Mouse (Mus musculus) midbrain, embryonic 16.5 days (tissue): ENCODE measurements at regions not wholly inside any gene's neighbourhood (a gene's known extent, or its start where the extent isn't known, plus 50 kb on each side); places are given as distances from the start of the nearest gene placed in this dataset.
A peak's percentile ranks its signal among the peaks of the same experiment; 100 is the strongest.

Experiments
- ATAC-seq: fragments of 200-750 bp; cut with Nextera tagmentation; 2 replicates; pipeline ENCODE4 v1.8.0; 2017; ENCODE audit warnings: moderate TSS enrichment
- H3K27ac ChIP-seq: fragments of 300-500 bp; sonication (generic); 2 replicates; pipeline ENCODE4 v1.5.1; 2014; ENCODE audit warnings: mild to moderate bottlenecking, low read length, mixed read lengths
- H3K27me3 ChIP-seq: fragments of 300-500 bp; sonication (generic); 2 replicates; pipeline ENCODE4 v1.6.1; 2014; ENCODE audit warnings: low read depth, low read length, mixed read lengths; ENCODE audit not compliant: control insufficient read depth, insufficient read depth
- H3K36me3 ChIP-seq: fragments of 300-500 bp; sonication (generic); 2 replicates; pipeline ENCODE4 v1.6.1; 2014; ENCODE audit warnings: mild to moderate bottlenecking, low read length, moderate library complexity, mixed read lengths; ENCODE audit not compliant: control insufficient read depth, insufficient read depth
- H3K4me1 ChIP-seq: fragments of 300-500 bp; sonication (generic); 2 replicates; pipeline ENCODE4 v1.6.1; 2014; ENCODE audit warnings: mild to moderate bottlenecking, low read length, mixed read lengths; ENCODE audit not compliant: control insufficient read depth, insufficient read depth
- H3K4me2 ChIP-seq: fragments of 300-500 bp; sonication (generic); 2 replicates; pipeline ENCODE4 v1.6.1; 2014; ENCODE audit warnings: mild to moderate bottlenecking, low read length, mixed read lengths
- H3K4me3 ChIP-seq: fragments of 300-500 bp; sonication (generic); 2 replicates; pipeline ENCODE4 v1.5.1; 2014; ENCODE audit warnings: low read depth, mild to moderate bottlenecking, low read length, moderate library complexity, mixed read lengths
- H3K9ac ChIP-seq: fragments of 300-500 bp; sonication (generic); 2 replicates; pipeline ENCODE4 v1.6.1; 2014; ENCODE audit warnings: low read depth, low read length, mixed read lengths
- H3K9me3 ChIP-seq: fragments of 300-500 bp; sonication (generic); replicated peaks from 2 replicates; pipeline ENCODE4 v1.6.1; 2014; ENCODE audit warnings: mild to moderate bottlenecking, low read length, mixed read lengths; ENCODE audit not compliant: control insufficient read depth, poor library complexity, severe bottlenecking
- WGBS: fragments of 180-500 bp; shearing (Covaris S2); extraction: QIAGEN DNeasy Blood & Tissue Kit; methylation state at CpG from one replicate; pipeline ENCODE4 v1.1.7; 2014; 5-methylcytosine and 5-hydroxymethylcytosine counted together

DNA sequence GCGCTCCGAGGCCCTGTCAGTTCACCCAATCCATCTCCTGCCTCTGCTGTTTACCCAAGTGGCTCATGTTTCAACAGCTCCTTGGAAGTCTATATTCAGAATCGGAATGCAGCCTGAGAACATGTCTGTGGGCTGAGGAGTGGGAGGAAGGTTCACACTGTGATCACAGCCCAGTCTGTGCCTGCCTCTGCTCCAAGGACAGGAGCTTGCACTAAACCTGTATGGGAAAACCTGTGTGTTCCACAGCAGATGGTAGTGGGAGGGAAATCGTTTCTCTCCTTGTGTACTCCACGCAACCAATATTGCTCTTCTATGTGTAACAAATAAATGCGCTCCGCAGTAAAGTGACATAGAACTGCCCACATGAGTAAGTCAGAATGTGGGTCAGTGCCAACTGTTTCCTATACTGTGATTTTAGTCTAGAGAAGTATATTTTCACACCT, 514.0 kb upstream of the Epha7 start:
- no peak overlapping the region for H3K4me2 ChIP-seq
- no peak overlapping the region for H3K4me3 ChIP-seq
- H3K27me3 ChIP-seq: no peaks in the 10 kb centered on the region
- no peaks in the 10 kb centered on the region for H3K9me3 ChIP-seq
- H3K4me1 ChIP-seq: no peaks in the 10 kb centered on the region
- no peak overlapping the region for H3K9ac ChIP-seq
- ATAC-seq: no peak
- no peak overlapping the region for H3K27ac ChIP-seq
- 57% methylated on average over 7 of the region's 7 CpGs for WGBS
- H3K36me3 ChIP-seq: no peaks in the 10 kb centered on the region

DNA sequence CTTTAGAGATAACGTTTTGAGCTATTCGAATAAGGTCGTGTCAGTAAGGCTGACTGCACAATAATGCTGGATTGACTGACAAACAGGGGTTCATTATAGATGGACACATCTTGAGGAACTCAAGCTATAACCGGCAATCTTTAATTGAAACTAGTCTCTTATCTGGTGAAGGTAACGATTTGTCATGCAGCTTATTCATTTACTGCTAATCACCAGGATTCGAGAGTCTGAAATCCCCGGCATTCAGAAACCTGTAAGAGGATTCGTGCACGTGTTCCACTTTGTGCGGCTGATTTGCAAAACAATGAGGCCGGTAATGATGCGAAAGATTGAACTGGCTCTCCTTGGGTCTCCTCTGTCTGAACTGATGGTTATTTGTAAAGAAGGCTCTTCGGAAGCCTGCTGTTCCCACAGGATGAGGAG, 512.9 kb upstream of the Epha7 start:
- H3K4me2 ChIP-seq: peak overlapping the region; percentile 42
- no peaks in the 10 kb centered on the region for H3K27me3 ChIP-seq
- no peak overlapping the region for H3K27ac ChIP-seq
- peak; percentile 81 for ATAC-seq
- H3K4me3 ChIP-seq: peak overlapping the region; percentile 5; the same call in 1 of the 2 replicates
- 3% methylated on average over 13 of the region's 13 CpGs for WGBS
- no peaks in the 10 kb centered on the region for H3K36me3 ChIP-seq
- no peak overlapping the region; the same call in 1 of the 2 replicates for H3K9ac ChIP-seq
- no peaks in the 10 kb centered on the region for H3K9me3 ChIP-seq
- H3K4me1 ChIP-seq: no peaks in the 10 kb centered on the region

DNA sequence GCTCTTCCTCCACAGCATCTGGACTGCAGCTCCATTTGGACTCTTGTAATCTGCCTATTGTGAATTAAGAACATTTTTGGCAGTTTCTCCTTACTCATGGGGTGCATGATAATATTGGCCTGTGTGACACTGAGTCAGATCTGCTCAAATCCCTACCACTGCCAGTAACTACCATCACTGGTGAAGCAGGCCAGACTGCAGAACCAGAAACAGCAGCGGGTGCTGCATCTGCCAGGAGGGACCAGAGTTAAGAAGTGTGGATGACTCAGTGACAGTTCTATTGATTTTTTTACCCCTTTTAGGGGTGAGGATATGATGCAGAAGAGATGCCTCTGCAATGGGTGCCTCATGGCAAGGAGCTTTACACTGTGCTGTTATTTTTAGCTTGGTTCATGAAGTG, 511.2 kb upstream of the Epha7 start:
- H3K9ac ChIP-seq: no peak overlapping the region
- ATAC-seq: 0 out of 2 replicates have a peak, but pooled peaks have one; percentile 62
- 65% methylated on average over 1 of the region's 1 CpGs for WGBS

GRCm38 (mm10) chr4:28331036-28331435, 481.9 kb upstream of the Epha7 start:
- no peak overlapping the region for H3K4me2 ChIP-seq
- H3K9me3 ChIP-seq: no peaks in the 10 kb centered on the region
- H3K27me3 ChIP-seq: no peaks in the 10 kb centered on the region
- ATAC-seq: no peak
- no peaks in the 10 kb centered on the region for H3K4me1 ChIP-seq
- H3K4me3 ChIP-seq: no peak overlapping the region
- no peak overlapping the region for H3K27ac ChIP-seq
- 76% methylated on average over 1 of the region's 1 CpGs for WGBS
- H3K36me3 ChIP-seq: no peaks in the 10 kb centered on the region
- H3K9ac ChIP-seq: no peak overlapping the region

More for the DNA sequence above, 511.2 kb upstream of the Epha7 start:
- Histone ChIP-seq H3K4me1 (no peaks in the 10 kb centered on the region), H3K4me2 (no peak overlapping the region), H3K9me3 (no peaks in the 10 kb centered on the region), H3K36me3 (no peaks in the 10 kb centered on the region), H3K27ac (no peak overlapping the region), H3K4me3 (no peak overlapping the region), H3K27me3 (no peaks in the 10 kb centered on the region)

DNA sequence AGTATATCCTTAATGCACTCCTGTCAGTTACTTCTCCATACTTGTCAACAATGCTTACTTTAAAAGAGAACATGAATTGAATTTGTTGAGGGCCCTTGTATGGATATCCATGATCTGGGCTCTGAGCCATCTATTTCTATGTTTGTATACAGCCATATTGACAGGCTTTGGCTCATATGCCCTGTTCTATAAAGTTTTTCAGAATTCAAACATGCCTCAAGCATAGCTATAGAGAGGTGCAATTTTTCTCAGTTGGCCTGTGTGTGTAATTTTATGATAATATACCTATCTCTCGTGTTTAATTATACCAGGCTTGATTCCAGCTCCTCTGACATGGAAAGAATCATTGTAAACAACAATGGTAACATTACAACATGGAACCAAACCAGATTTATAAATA, 448.4 kb upstream of the Epha7 start:
- Histone ChIP-seq H3K9me3 (no peaks in the 10 kb centered on the region), H3K9ac (no peak overlapping the region), H3K36me3 (no peaks in the 10 kb centered on the region), H3K4me1 (no peaks in the 10 kb centered on the region), H3K4me3 (no peak overlapping the region), H3K4me2 (no peak overlapping the region), H3K27me3 (no peaks in the 10 kb centered on the region), H3K27ac (no peak overlapping the region)
- 76% methylated on average over 1 of the region's 1 CpGs for WGBS
- ATAC-seq: no peak

DNA sequence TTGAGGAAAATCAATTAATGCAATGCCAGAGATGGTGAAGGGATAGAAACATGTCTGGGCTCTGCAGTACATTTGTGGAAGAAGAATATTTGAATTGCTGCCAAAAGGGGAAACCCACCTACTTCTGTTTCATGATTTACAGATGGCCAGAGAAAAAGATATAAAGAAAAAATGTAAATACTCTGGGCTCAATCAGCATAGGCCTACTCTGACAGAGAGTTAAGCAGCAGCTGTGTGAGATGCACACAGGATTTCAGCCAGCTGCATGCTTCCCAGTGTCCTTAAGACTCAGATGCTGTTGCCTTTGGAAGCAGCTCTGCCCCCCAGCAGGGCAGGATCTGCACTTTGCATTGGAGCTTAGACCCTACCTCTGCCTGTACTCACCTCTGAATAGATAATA, 435.8 kb upstream of the Epha7 start:
- Histone ChIP-seq H3K4me1 (no peaks in the 10 kb centered on the region), H3K4me2 (no peak overlapping the region), H3K36me3 (no peaks in the 10 kb centered on the region), H3K9ac (no peak overlapping the region), H3K4me3 (no peak overlapping the region), H3K27me3 (no peaks in the 10 kb centered on the region), H3K27ac (no peak overlapping the region), H3K9me3 (no peaks in the 10 kb centered on the region)
- ATAC-seq: no peak

GRCm38 (mm10) chr4:28378661-28379060, 434.3 kb upstream of the Epha7 start:
- no peak for ATAC-seq
- Histone ChIP-seq H3K9ac (no peak overlapping the region), H3K36me3 (no peaks in the 10 kb centered on the region), H3K4me3 (no peak overlapping the region), H3K4me1 (no peaks in the 10 kb centered on the region), H3K27me3 (no peaks in the 10 kb centered on the region), H3K9me3 (no peaks in the 10 kb centered on the region), H3K4me2 (no peak overlapping the region), H3K27ac (no peak overlapping the region)
- WGBS: 88% methylated on average over 1 of the region's 1 CpGs

DNA sequence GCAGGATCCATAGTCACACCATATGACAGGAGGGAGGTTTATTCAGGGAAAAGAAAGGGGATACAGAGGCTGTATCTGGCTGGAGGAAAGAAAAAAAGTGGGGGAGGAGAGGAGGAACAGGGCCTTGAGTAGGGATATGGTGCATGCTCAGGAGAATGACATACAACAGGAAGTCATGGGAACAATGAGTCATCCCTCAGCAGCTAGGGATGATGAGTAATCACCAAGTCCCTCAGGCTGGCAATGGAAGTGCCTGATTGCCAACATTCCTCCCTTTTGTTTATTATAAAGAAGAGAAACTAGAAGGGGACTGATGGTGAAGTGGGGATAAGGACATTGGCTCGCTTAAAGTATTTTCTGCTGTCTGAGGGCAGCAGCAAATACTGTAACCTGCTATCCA, 388.6 kb upstream of the Epha7 start:
- H3K36me3 ChIP-seq: no peaks in the 10 kb centered on the region
- H3K27me3 ChIP-seq: no peaks in the 10 kb centered on the region
- 86% methylated on average over 1 of the region's 1 CpGs for WGBS
- no peak overlapping the region for H3K27ac ChIP-seq
- H3K4me3 ChIP-seq: no peak overlapping the region
- H3K4me2 ChIP-seq: no peak overlapping the region
- H3K4me1 ChIP-seq: no peaks in the 10 kb centered on the region
- 0 out of 2 replicates have a peak, but pooled peaks cover 2% of the 10 kb centered on the region for H3K9me3 ChIP-seq
- H3K9ac ChIP-seq: no peak overlapping the region
- no peak for ATAC-seq

GRCm38 (mm10) chr4:28440161-28440560, 372.8 kb upstream of the Epha7 start:
- Histone ChIP-seq H3K4me3 (no peak overlapping the region), H3K27ac (no peak overlapping the region), H3K9me3 (no peaks in the 10 kb centered on the region), H3K27me3 (no peaks in the 10 kb centered on the region), H3K4me1 (no peaks in the 10 kb centered on the region), H3K4me2 (no peak overlapping the region), H3K9ac (no peak overlapping the region), H3K36me3 (no peaks in the 10 kb centered on the region)
- ATAC-seq: no peak
- 50% methylated on average over 1 of the region's 1 CpGs for WGBS

GRCm38 (mm10) chr4:28453111-28453510, 359.8 kb upstream of the Epha7 start:
- ATAC-seq: no peak
- H3K36me3 ChIP-seq: no peaks in the 10 kb centered on the region
- H3K4me1 ChIP-seq: no peaks in the 10 kb centered on the region
- no peaks in the 10 kb centered on the region for H3K27me3 ChIP-seq
- 95% methylated on average over 1 of the region's 1 CpGs for WGBS
- H3K9ac ChIP-seq: no peak overlapping the region
- H3K27ac ChIP-seq: no peak overlapping the region
- H3K9me3 ChIP-seq: no peaks in the 10 kb centered on the region
- H3K4me3 ChIP-seq: no peak overlapping the region
- no peak overlapping the region for H3K4me2 ChIP-seq
